Mouse (Mus musculus): Measurements from ENCODE around the gene Map1b.

Map1b gene

DNA sequence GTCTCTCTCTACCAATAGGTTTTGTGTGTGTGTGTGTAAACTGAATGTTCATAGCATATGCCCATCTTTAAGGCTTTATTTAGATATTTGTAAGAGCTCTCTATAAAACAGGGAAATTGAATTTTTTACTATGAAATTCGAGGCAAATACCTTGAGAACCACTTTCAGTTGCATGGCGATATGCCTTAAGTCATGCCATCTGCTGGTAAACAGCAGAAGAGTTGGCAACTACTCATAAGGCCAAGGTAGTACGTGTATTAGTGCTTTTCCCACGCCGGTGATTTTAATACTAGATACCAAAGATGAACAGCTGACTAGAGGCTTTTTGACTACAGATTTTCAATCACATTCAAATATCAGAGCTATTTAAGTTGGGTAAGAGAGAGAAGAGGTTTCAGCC lies 27.2 kb downstream of the Map1b start:
- no peak for DNase-seq (ENCODE audit: low spot score)

DNA sequence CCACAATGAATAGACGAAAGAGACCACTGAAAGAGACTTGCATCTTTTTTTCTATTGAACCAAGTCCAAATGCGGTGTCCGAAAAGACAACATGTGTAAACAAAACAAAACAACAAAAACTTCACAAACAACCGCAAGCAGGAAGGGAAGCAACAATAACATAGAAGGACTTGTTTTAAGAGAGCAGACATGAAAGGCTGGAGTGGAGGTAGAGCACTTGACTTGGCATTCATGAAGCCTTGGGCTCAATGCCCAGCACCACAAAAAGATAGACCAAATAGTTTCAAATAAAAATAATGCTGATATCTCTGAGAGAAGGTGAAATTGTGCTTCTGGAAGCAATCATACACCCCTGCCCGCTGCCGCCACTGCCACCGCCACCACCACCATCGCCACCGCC lies 30.5 kb downstream of the Map1b start:
- no peak for DNase-seq (ENCODE audit: low spot score)

DNA sequence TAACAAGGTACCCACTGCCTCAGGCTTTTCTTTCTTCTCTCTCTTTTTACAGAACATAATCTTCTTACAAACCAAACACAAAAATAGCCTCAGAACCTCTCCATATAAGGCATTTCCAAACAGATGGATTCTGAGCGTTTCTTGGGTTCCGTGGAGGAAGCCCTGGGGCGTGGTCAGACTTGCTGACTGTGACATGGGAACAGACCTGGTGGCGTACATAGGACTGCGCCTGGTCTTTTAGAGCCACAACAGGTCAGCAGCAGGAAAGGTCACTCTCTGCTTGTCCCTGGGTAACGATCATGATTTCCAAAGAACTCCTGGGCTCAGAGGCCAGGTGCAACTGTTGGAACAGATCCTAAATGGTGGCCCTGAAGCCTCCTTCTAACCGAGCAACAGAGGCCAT lies 31.0 kb downstream of the Map1b start:
- DNase-seq (ENCODE audit: low spot score) = no peak

DNA sequence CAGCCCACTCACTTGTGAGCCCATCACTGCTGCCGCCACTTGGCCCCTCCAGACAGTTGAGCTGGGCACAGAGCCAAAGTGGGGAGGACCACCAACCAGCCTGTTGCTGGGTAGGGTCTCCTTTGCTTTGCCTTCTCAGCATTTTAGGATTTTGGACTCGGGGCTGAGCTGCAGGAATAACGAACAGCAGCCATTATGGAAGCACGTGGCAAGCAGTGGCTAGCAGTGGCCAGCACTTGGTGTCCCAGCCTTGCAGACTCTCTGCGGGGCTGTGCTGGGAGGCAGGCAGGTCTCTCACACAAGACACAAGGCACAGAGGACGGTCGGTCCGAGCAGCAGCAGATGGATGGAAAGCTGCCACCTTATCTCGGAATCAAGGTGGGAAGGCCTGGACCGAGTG lies 31.4 kb downstream of the Map1b start:
- no peak for DNase-seq (ENCODE audit: low spot score)

DNA sequence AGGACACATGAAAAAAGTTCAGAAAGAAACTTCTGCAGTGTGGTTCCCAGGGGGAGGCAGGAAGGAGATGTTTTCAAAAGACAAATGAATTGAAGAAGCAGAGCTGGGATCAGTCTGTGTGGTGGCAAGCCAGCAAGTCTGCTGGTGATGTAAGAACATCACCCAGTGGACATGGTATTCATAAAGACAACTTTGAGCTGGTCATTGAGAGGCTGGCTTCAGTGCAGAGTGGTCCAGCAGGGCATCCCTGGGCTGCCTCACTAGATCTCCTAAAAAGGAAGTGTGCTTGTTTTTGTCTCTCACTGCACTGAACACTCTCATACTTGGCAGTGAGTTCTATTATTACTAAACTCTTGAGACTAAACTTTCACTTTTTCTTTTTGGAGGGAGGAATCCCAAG lies 32.9 kb downstream of the Map1b start:
- no peak for DNase-seq (ENCODE audit: low spot score)

DNA sequence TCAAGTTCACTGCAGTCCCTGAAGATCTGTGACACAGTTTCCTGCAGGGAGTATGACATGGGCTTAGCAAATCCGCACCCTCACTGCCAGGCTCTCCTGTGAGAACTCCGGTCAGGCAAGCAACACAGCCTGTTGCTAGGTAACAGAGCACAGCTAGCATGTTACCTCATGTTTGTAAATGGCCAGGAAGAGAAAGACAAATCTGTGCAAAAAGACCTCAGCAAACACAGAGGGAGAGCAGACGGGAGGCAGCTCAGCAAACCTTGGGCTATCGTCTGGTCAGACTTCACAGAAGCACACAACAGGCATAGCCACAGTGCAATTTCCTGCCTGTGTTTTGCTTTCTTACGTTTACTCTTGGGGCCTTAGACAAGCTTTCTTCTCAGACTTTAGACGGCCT lies 40.9 kb downstream of the Map1b start:
- DNase-seq (ENCODE audit: low spot score) = peak; percentile 14

DNA sequence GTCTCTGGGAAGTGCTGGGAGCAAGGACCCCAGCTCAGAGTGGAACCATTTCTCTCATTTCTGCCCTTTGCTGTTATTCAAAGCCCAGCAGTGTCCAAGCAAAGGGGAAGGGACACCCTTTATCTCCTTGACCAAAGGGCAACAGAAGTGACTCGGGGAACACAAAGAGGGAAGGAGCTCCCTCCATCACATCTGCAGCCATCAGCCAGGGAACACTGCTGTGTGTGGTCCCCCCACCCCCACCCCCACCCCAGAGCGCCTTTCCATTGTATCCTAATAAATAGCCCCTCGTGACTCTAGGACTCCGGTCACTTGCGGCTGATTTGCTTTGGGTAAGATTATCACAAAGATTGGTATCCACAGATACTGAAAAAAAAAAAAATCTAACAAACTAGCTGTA lies 41.3 kb downstream of the Map1b start:
- DNase-seq (ENCODE audit: low spot score) = no peak

DNA sequence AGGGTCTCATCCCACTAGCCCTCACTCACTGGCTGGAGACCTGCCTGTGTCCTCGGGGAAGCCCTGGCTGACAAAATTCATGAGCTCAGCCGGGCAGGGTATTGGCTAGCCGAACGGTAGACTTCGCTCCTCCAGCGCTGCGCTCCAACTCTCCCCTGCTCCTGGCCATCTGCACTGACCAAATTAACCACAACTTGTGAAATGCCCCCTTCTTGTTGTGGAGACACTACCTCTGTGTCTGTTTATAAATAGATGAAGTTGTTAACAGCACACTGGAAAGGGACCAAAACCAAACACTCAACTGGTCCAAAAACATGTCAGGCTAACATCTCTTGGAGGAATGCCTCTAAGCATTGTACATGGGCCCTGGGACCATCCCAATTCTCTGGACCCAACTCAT lies 42.2 kb downstream of the Map1b start:
- no peak for DNase-seq (ENCODE audit: low spot score)

DNA sequence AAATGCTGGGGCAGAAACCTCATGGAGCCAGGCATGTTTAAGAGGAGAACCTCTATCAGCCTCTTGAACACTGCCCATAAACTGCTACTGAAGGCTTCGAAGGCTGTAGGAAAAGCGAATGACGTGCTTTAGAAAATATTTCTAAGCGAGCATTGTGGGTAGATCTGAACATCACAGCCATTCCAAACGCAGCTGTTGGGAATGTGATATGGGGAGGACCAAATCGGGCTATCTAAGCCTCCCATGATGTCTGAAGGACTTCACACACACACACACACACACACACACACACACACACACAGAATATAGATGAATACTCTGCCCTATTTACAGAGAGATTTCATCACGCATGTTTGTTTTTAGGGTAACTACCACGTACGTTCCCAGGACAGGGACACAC lies 44.3 kb downstream of the Map1b start:
- DNase-seq (ENCODE audit: low spot score) = no peak

DNA sequence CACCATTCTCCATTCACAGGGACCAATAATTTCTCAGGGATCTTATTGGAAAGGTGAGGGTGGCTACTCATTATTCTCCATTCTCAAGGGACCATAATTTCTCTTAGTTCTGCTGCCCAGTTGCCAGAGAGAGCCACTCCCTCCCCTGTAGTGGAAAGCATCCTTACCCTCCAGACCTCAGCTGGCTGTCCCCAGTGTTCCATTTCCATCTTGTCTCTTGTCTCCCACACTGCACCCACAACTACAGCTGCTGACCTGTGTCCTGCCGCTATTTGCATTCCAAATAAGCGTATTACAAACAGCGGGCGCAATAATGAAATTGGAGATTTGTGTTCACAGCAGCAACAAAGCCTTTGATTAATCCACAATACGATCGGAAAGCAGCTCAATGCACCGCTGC lies 46.3 kb downstream of the Map1b start:
- no peak for DNase-seq (ENCODE audit: low spot score)

DNA sequence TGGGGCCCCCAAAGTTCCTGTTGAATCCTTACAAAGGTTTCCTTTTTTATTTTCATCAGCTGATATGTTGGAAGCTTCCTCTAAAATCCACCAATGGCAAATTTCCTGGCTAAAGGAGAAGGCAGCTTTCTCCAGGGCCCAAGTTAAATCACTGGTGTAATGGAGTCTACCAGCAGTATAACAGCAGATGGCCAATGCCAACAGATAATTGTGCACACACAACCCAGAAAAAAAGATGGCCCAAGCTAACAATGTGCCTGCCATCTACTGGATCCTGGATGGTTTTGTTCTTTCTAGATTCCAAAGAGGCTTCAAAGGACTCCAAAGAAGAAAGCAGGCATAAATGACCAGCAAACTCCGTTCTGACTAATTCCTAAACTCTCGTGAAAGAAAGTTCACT lies 48.1 kb downstream of the Map1b start:
- DNase-seq (ENCODE audit: low spot score) = no peak

DNA sequence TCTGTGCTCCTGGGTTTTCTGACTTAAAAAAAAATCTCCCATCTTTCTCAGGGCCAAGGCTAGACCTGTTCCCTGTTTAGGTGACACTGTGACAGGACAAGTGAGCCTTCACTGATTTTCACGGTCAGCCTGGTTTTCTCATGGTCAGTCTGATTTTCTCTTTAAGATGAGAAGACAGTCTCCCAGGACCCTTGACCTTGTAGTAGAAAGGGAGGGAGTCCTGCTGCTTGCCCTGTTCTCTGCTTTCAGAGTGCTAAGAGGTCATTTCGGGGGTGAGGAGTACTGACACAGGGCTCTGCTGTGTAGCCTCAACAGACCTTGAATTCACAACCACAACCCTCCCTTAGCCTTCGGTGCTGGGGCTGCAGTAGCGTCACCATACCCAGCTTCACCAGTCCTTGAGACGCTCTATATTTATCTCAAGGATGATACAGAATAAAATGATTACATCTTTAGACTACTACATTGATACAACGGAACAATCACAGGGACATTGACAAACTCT lies 49.5 kb downstream of the Map1b start:
- no peak for DNase-seq (ENCODE audit: low spot score)

DNA sequence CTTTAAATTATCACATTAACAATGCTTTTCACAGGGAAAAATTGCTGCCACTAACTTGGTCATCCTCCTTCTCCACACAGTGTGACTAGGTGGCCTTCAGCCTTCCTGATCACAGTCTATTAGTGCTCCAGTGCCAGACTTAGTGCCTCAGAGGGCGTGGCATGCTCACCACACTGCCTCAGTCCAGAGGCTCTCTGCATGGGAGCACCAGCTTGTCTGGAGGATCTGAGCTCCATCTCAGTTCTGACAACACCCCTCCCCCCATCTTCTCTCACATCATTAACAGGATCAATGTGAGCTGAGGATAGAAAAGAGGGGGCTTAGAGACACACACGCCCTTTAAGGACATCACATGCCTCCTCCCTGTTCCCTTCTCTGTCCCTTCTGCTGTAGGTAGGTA lies 50.3 kb downstream of the Map1b start:
- DNase-seq (ENCODE audit: low spot score) = no peak

DNA sequence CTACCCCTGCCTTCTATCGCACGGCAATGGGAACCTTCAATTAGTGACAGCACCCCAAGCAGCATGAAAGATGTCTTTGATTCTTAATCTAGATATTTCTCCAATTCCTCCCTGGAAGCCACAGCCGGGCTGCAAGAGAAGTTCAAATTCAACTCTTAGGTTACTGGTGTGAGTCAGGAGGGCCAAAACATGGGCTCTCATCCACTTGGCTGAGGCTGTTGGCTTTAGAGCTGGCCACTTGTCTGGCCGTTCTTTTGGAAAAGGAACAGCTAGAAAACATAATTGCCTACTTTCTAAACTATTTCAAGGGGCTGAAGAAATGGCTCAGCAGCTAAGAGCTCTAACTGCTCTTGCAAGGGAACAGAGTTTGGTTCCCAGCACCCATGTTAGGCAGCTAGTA lies 51.8 kb downstream of the Map1b start:
- DNase-seq (ENCODE audit: low spot score) = no peak

DNA sequence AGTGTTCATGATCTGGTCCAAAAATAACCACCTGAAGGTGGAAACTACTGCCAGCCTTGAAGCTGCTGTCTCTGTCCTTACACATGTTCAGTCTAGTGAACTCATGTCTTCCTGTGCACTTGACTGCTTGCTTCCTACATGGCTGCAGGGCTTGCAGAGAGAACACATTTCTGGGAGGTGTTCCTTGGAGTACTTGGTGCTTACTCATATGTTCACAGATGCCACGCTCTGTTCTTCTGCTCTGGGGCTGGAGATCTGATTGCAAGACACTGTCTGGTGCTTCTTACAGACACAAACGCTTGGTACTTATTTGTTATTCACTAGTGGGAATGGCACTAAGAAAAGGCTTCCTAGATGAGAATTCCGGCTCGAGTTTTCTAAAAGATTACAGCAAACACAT lies 54.5 kb downstream of the Map1b start:
- DNase-seq (ENCODE audit: low spot score) = no peak

DNA sequence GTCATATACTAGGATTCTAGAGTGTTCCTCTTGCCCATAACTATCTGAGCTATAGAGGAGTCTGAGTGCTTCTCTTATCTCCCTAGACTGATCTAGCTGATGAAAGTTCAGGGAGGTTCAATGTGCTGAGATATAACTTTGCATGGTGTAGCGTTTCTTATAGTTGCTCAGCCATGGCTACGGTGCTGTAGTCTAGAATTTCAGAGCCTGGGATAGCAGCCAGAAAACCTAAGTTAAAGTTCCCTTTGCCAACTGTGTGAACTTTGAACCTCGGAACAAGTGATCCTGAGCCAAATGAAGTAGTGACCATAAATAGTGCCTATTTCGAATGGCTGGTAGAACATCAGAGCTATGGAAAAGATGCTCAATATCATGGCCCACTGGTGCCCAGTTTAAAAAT lies 56.7 kb downstream of the Map1b start:
- no peak for DNase-seq (ENCODE audit: low spot score)

DNA sequence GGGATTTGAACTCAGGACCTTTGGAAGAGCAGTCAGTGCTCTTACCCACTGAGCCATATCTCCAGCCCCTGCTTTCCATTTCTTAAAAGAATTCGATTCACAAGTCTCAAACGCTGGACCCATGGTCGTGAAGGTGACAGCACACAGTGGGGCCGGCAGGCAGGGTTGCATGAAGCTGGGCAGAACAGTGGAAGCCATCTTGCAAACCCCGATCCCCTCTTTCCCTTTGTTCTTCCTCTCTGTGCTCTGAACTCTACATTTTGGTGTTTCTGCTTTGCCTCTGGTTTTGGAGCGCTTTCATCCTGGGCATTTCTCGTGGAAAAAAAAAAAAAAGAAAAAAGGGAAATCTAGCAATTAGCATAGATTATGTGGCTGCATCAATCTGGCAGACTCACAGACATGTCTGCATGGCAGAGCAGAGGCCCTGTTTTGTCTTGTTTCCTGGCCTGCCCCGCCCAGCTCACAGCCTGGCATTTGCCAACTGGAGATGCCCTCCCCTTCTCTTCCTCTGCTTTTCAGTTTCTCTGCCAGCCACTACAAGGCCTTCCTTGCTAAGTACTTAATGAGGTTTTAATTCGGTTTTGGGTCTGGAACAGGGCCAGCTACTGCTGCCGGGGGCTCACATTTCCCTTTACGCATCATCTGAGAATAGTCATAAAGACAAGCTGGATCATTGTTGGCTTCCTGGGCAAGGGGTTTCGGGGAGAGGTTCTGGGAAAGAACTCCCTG lies 57.5 kb downstream of the Map1b start:
- no peak for DNase-seq (ENCODE audit: low spot score)

DNA sequence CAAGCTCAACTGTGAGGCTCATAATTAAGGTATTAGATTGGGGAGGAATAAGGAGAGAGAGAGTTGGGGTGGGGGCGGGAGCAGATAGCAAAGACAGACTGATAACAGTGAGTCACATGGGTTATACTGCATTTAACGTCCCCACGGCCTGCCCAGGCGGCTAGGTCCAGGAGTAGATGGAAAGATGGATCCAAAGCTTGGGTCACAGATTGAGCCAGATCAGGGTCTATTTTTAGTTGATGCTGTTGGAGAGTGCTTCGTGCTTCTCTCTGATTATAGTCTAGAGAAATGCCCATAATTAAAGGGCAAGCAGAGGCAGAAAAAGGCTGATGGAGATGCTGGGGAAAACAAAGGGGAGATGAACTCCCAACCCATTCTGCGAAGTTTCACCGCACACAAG lies 61.4 kb downstream of the Map1b start:
- no peak for DNase-seq (ENCODE audit: low spot score)

DNA sequence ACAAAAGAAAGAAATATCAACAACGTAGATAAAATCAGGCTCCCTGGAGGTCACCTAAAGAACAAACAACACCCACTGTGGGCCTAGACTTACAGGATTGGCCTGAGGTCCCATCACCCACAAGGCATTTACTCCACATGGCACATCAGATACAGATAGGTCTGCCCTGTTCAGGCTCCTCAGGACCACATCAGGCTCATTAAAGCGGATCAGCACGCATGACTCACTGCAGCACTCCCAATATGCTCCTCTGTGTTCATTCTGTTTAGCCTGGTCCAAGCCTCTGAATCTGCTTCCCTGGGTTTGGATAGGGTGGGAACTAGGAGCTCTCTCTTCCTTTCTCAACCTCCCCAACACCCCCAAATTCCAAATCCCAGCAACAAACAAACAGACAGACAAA lies 63.9 kb downstream of the Map1b start:
- no peak for DNase-seq (ENCODE audit: low spot score)

DNA sequence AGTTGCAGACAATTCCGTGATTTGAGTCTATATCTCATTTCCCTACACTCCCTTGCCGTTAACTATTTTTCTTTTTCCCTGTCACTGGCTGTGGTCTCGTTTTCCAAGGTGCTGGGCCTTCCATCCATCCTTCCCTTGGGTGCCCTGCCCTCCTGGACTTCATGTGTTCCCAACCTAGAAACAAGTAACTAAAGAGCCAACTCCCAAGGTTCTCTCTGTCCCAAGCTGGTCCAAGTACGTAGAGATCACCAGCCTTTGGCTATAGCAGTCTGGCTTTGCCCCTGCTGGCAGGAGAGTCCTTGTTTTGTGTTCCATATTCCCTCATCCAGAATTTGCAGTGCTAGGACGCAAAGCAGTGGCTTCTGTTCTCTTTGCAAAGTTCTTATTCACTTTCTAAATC lies 65.1 kb downstream of the Map1b start:
- DNase-seq (ENCODE audit: low spot score) = no peak

DNA sequence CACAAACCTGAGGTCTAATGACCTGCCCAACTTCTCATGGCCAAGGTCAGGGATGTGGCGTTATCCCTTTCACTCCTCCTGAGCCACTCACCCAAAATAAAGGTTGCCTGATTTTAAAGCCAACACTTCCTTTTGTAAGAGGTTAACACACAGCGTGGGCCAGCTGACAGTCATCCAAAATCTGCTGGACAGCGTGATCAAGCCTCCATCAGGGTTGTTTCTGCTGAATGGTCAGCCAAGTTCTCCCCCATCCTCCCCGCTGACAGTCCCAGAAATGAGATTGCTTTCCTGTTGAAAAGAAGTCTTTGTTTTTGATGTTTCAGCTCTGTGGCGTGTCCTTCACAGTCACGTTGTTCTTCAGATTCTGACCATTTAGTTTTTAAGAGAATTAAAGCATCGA lies 65.6 kb downstream of the Map1b start:
- no peak for DNase-seq (ENCODE audit: low spot score)

DNA sequence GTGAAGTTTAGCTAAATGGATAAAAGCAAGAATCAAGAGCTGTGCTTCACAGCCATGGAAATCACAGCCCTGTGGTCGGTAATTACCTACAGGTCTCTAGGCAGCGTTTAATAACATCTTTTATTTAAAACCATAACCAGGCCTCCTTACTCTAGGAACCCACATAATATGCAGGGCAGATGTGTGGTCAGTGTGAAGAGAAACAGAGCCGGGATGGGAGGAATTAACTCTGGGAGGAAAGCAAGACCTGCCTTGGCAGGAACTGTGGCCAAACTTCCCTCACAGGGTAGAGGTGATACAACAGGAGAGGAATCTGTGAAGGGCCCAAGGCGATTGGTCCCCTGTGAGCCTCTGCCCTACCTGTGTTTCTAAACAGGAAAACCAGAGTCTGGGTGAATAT lies 66.8 kb downstream of the Map1b start:
- no peak for DNase-seq (ENCODE audit: low spot score)

DNA sequence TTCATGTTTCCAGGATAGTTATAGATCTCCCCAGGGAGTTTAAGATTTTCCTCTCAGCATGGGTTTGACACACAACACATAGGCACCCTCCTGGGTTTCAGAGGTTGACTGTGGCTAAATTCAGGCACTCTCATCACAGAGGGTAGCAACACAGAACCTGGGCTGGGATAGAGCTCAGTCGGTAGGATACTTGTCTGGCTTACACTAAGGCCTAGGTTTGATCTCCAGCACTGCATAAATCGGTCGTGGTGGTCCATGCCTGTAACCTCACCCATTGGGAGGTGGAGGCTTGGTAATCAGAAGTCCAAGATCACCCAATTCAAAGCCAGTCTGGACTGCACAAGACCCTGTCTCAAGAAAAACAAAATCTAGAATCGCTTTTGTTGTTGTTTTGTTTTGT lies 68.1 kb downstream of the Map1b start:
- no peak for DNase-seq (ENCODE audit: low spot score)

DNA sequence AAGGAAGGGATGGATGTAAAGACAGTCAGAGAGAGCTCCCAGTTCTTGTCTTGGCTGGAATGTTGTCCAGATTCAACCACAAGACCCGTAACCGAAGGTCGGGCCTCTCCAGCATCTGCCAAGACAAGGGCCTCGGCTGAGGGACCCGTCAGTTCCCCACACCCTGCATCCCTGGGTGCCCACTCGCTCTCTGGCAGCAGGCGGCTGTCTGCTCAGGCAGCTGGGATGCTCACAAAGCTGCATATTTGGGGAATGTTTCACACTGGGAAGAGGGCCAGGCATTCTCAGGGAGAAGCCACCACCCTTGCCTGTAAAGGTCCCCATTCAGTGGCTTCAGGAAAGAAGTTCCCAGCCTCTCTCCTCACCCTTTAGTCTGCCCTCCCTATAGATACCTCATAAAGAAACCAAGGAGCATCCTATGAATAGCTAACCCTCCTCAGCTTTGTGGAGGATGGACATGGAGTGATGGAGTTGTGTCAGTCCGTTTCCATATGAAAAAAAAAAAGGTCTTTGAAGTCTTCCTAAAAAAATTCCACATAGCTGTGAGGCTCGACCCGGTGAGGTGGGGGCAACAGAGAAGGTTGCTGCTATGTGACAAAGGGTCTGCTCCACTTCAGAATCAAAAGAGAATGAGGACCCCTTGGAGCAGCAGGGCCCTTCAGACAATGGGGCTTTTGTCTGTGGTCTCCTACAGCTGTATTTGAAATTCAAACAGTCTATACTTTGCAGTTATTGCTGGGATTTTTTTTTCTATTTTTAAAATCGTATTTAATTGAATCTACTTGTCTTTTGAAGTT lies 68.7 kb downstream of the Map1b start:
- DNase-seq (ENCODE audit: low spot score) = no peak
